Mouse (Mus musculus): ENCODE data around the gene Trim28.

The Trim28 gene

GRCm38 (mm10) chr7:13001584-13001983 is 2.7 kb downstream of the Trim28 start:
- DNase-seq (ENCODE audit: low spot score): no peak

GRCm38 (mm10) chr7:13003380-13003779 is 4.5 kb downstream of the Trim28 start:
- DNase-seq (ENCODE audit: low spot score): no peak

GRCm38 (mm10) chr7:13006011-13006410 is 7.1 kb downstream of the Trim28 start:
- no peak for DNase-seq (ENCODE audit: low spot score)

- no peak for DNase-seq (ENCODE audit: low spot score)
Observed at GRCm38 (mm10) chr7:13006531-13006930, 7.6 kb downstream of the Trim28 start.

- no peak for DNase-seq (ENCODE audit: low spot score)
Observed at GRCm38 (mm10) chr7:13007341-13008092, 8.6 kb downstream of the Trim28 start.

- peak; percentile 91 for DNase-seq (ENCODE audit: low spot score)
Observed at GRCm38 (mm10) chr7:13009143-13010004, 10.5 kb downstream of the Trim28 start.

- no peak for DNase-seq (ENCODE audit: low spot score)
Observed at GRCm38 (mm10) chr7:13010005-13010908, 11.3 kb downstream of the Trim28 start, which contains the start of gene Zbtb45. Zbtb45 (minus strand) TSS chr7:13010034.

GRCm38 (mm10) chr7:13013671-13014070 is 14.8 kb downstream of the Trim28 start:
- DNase-seq (ENCODE audit: low spot score): no peak

- no peak for DNase-seq (ENCODE audit: low spot score)
Observed at GRCm38 (mm10) chr7:13014275-13014839, 15.4 kb downstream of the Trim28 start.

- no peak for DNase-seq (ENCODE audit: low spot score)
Observed at GRCm38 (mm10) chr7:13015217-13015616, 16.3 kb downstream of the Trim28 start.

- peak; percentile 34 for DNase-seq (ENCODE audit: low spot score)
Observed at GRCm38 (mm10) chr7:13022773-13023535, 24.0 kb downstream of the Trim28 start.

GRCm38 (mm10) chr7:13023928-13024731 is 25.2 kb downstream of the Trim28 start:
- peak; percentile 93 for DNase-seq (ENCODE audit: low spot score)

GRCm38 (mm10) chr7:13024805-13025204 is 25.9 kb downstream of the Trim28 start:
- peak; percentile 45 for DNase-seq (ENCODE audit: low spot score)

- DNase-seq (ENCODE audit: low spot score): no peak
Observed at GRCm38 (mm10) chr7:13025511-13026112, 26.7 kb downstream of the Trim28 start.

- DNase-seq (ENCODE audit: low spot score): no peak
Observed at GRCm38 (mm10) chr7:13028986-13029385, 30.1 kb downstream of the Trim28 start.

GRCm38 (mm10) chr7:13031069-13031468 is 32.2 kb downstream of the Trim28 start:
- peak; percentile 18 for DNase-seq (ENCODE audit: low spot score)

- DNase-seq (ENCODE audit: low spot score): no peak
Observed at GRCm38 (mm10) chr7:13031983-13032382, 33.1 kb downstream of the Trim28 start.

GRCm38 (mm10) chr7:13032541-13032940 is 33.6 kb downstream of the Trim28 start:
- DNase-seq (ENCODE audit: low spot score): no peak

GRCm38 (mm10) chr7:13033451-13034147 is 34.7 kb downstream of the Trim28 start:
- no peak for DNase-seq (ENCODE audit: low spot score)
